Mouse (Mus musculus): ENCODE results near the gene Slc48a1.

The Slc48a1 gene

GRCm38 (mm10) chr15:97752491-97752890 lies 25.8 kb upstream of the Slc48a1 start:
- DNase-seq (ENCODE audit: low read depth, low spot score): no peak

GRCm38 (mm10) chr15:97754476-97754875 lies 23.8 kb upstream of the Slc48a1 start:
- no peak for DNase-seq (ENCODE audit: low read depth, low spot score)

- DNase-seq (ENCODE audit: low read depth, low spot score): no peak
Observed at GRCm38 (mm10) chr15:97755361-97755760, 23.0 kb upstream of the Slc48a1 start.

- no peak for DNase-seq (ENCODE audit: low read depth, low spot score)
Observed at GRCm38 (mm10) chr15:97760006-97760405, 18.3 kb upstream of the Slc48a1 start.

DNA sequence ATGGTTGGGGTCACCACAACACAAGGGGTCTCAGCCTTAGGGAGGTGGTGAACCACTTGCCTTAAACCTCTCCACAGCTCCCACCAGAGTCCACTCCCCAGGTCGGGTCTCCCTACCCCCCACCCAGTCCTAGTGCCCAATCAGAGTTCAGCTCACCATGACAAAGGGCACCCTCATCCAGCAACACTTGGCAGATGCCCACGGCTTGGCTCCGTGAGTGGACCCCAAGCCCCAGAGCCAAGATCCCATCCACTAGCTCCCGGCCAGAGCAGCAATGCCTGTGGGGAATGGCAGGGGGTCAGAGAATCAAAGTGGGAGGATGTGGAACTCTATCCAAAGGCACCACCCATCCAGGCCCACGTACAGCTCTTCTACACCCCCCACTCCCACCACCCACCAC lies 17.4 kb upstream of the Slc48a1 start:
- no peak for DNase-seq (ENCODE audit: low read depth, low spot score)

- no peak for DNase-seq (ENCODE audit: low read depth, low spot score)
Observed at GRCm38 (mm10) chr15:97761438-97761837, 16.9 kb upstream of the Slc48a1 start.

DNA sequence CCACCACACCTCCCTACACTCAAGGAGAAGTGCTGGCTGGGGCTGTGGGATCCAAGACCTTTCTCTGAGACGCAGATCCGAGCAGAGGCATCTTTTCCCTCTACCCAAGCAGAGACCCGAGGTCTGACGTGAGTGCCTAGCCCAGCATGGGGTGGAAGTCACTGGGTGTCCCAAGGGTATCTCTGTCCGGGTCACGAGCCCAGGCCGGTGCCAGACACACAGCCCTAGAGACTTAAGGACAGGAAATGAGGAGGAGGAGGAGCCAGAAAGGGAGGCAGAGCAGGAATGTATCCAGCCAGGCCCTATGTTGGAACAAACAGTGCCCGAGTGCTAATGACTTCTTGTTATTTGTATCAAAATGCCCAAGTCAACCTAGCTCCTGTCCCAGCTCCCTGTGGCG lies 15.6 kb upstream of the Slc48a1 start:
- DNase-seq (ENCODE audit: low read depth, low spot score): no peak

- no peak for DNase-seq (ENCODE audit: low read depth, low spot score)
Observed at GRCm38 (mm10) chr15:97763256-97764049, 14.9 kb upstream of the Slc48a1 start.

GRCm38 (mm10) chr15:97764532-97764931 lies 13.8 kb upstream of the Slc48a1 start:
- no peak for DNase-seq (ENCODE audit: low read depth, low spot score)

- no peak for DNase-seq (ENCODE audit: low read depth, low spot score)
Observed at GRCm38 (mm10) chr15:97765090-97765794, 13.1 kb upstream of the Slc48a1 start.

GRCm38 (mm10) chr15:97766194-97766593 lies 12.1 kb upstream of the Slc48a1 start:
- peak; percentile 47 for DNase-seq (ENCODE audit: low read depth, low spot score)

- DNase-seq (ENCODE audit: low read depth, low spot score): no peak
Observed at GRCm38 (mm10) chr15:97766594-97767279, 11.6 kb upstream of the Slc48a1 start.

- peak; percentile 71 for DNase-seq (ENCODE audit: low read depth, low spot score)
Observed at GRCm38 (mm10) chr15:97767280-97768186, 10.8 kb upstream of the Slc48a1 start, which contains the start of gene Rapgef3. Gene Rapgef3, minus strand, starts transcription at chr15:97767972.

DNA sequence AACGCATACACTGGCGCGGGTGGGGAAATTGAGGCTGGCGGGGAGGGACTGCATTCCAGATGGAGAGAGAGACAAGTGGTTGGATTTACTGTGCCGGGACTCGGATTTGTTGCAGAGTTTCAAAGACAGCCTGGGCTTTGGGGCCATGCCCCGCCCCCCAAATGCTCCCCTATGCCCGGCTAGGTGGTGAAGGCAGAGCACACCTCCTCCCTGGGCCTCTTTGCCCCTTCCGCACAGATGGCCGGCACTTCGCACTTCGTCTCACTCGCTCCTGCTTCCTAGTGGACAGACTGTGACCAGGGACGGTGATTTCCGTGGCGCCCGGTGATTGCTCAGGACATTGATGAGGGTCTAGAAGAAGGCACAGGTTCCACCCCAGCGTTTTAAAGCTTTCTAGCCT lies 10.1 kb upstream of the Slc48a1 start:
- DNase-seq (ENCODE audit: low read depth, low spot score): no peak

GRCm38 (mm10) chr15:97770280-97770679 lies 8.0 kb upstream of the Slc48a1 start:
- no peak for DNase-seq (ENCODE audit: low read depth, low spot score)

- peak; percentile 74 for DNase-seq (ENCODE audit: low read depth, low spot score)
Observed at GRCm38 (mm10) chr15:97773108-97773507, 5.2 kb upstream of the Slc48a1 start.

DNA sequence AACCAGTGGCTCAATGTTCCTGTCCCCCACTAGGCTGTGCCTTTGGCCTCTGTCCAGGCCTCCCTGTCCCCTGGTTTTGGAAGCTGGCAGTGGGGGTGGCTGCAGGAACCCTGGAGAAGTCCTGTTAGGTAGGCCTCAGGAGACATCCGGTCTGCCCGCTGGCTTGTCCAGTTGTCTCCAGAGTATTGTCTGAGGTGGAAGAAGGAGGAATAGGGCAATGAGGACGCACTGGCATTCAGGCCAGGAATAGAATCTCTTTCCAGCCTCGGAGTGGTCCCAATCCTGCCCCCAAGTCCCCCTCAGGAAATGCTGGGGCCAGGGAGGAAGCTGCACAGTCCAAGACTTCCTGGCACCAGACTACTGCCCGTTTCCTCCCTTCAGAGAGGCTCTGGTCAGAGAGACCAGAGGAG lies 4.4 kb upstream of the Slc48a1 start:
- DNase-seq (ENCODE audit: low read depth, low spot score): no peak

DNA sequence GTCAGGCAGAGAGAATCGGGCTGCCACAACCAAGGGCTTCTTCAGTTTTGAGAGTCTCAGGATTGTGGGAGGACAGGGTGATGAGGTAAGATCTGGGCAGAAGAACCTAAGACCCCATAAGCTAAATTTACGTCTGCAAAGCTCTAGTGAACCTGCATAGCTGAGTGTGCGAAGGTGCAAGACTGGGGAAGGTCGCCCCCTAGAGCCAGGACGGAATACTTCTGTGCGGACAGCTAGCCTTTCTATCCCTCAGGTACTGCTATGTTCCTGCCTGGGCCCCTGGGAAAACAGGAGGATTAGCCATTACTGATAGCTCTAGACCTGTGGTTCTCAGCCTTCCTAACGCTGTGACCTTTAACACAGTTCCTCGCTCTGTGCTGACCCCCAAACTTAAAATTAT lies 1.8 kb upstream of the Slc48a1 start:
- DNase-seq (ENCODE audit: low read depth, low spot score): peak; percentile 59

GRCm38 (mm10) chr15:97776919-97777318 lies 1.4 kb upstream of the Slc48a1 start:
- DNase-seq (ENCODE audit: low read depth, low spot score): no peak

DNA sequence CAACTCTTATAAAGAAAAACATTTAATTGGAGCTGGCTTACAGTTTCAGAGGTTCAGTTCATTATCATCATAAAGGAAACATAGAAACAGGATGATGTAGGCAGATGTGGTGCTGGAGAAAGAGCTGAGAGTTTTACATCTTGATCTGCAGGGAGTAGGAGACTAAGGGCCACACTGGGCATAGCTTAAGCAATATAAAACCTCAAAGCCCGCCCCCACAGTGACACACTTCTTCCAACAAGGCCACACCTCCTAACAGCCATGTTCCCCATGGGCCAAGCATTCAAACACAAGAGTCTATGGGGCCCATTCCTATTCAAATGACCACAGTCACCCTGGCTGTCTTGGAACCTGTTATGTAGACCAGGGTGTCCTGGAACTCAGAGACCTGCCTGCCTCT lies 1.3 kb downstream of the Slc48a1 start:
- DNase-seq (ENCODE audit: low read depth, low spot score): no peak

DNA sequence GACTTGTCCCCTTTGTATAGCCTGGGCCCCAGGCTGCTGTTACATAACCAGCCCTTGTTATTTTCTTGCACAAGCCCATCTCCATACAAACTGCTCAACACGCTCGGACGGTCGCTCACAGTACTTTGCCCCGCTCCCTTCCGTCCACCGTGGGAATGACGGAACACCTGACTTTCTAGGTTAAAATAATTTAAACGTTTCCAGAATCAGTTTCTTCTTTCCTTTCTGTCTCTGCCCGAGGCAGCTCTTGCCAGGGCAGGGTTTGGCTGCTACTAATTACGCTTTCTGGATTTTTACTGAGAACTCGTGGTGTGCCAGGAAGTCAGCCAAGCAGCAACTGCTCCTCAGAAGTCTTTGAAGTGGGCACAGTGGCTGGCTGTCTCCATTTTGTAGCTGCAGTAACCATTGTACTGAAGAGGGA lies 2.3 kb downstream of the Slc48a1 start:
- no peak for DNase-seq (ENCODE audit: low read depth, low spot score)
